Mouse (Mus musculus): ENCODE measurements around the gene Sec62.

Gene Sec62

GRCm38 (mm10) chr3:30792737-30793402 is at the start of gene Sec62:
TSS of gene Sec62 (plus strand) at chr3:30792875.
- DNase-seq (ENCODE audit: low read depth, low spot score), result peak; percentile 96

- DNase-seq (ENCODE audit: low read depth, low spot score), result no peak
These were observed 49.8 kb upstream of the Sec62 start for GRCm38 (mm10) chr3:30742891-30743290.

GRCm38 (mm10) chr3:30746006-30746405 is 46.7 kb upstream of the Sec62 start, which contains the start of gene Samd7:
TSS of gene Samd7 (plus strand) at chr3:30746293.
- DNase-seq (ENCODE audit: low read depth, low spot score), result no peak

GRCm38 (mm10) chr3:30748316-30748715 is 44.4 kb upstream of the Sec62 start:
- no peak for DNase-seq (ENCODE audit: low read depth, low spot score)

GRCm38 (mm10) chr3:30754696-30755095 is 38.0 kb upstream of the Sec62 start:
- DNase-seq (ENCODE audit: low read depth, low spot score), result no peak

- DNase-seq (ENCODE audit: low read depth, low spot score), result no peak
These were observed 27.8 kb upstream of the Sec62 start for GRCm38 (mm10) chr3:30764877-30765276.

GRCm38 (mm10) chr3:30765311-30766027 is 27.2 kb upstream of the Sec62 start:
- DNase-seq (ENCODE audit: low read depth, low spot score), result no peak

- no peak for DNase-seq (ENCODE audit: low read depth, low spot score)
These were observed 26.5 kb upstream of the Sec62 start for GRCm38 (mm10) chr3:30766177-30766576.

GRCm38 (mm10) chr3:30767271-30767670 is 25.4 kb upstream of the Sec62 start:
- no peak for DNase-seq (ENCODE audit: low read depth, low spot score)

- DNase-seq (ENCODE audit: low read depth, low spot score), result no peak
These were observed 22.7 kb upstream of the Sec62 start for GRCm38 (mm10) chr3:30769755-30770515.

GRCm38 (mm10) chr3:30771560-30771959 is 21.1 kb upstream of the Sec62 start:
- no peak for DNase-seq (ENCODE audit: low read depth, low spot score)

- DNase-seq (ENCODE audit: low read depth, low spot score), result no peak
These were observed 20.0 kb upstream of the Sec62 start for GRCm38 (mm10) chr3:30772631-30773030.

- DNase-seq (ENCODE audit: low read depth, low spot score), result no peak
These were observed 18.0 kb upstream of the Sec62 start for GRCm38 (mm10) chr3:30774677-30775076.

GRCm38 (mm10) chr3:30777984-30778383 is 14.7 kb upstream of the Sec62 start:
- DNase-seq (ENCODE audit: low read depth, low spot score), result no peak

- DNase-seq (ENCODE audit: low read depth, low spot score), result no peak
These were observed 4.1 kb upstream of the Sec62 start for GRCm38 (mm10) chr3:30788531-30788930.

- peak; percentile 50 for DNase-seq (ENCODE audit: low read depth, low spot score)
These were observed 937 bp downstream of the Sec62 start for GRCm38 (mm10) chr3:30793403-30794221.

GRCm38 (mm10) chr3:30802171-30802570 is 9.5 kb downstream of the Sec62 start:
- DNase-seq (ENCODE audit: low read depth, low spot score), result no peak

- no peak for DNase-seq (ENCODE audit: low read depth, low spot score)
These were observed 20.2 kb downstream of the Sec62 start for GRCm38 (mm10) chr3:30812881-30813280.

GRCm38 (mm10) chr3:30818630-30819125 is 26.0 kb downstream of the Sec62 start:
- DNase-seq (ENCODE audit: low read depth, low spot score), result no peak

GRCm38 (mm10) chr3:30822163-30822562 is 29.5 kb downstream of the Sec62 start:
- no peak for DNase-seq (ENCODE audit: low read depth, low spot score)

GRCm38 (mm10) chr3:30826069-30826468 is 33.4 kb downstream of the Sec62 start:
- no peak for DNase-seq (ENCODE audit: low read depth, low spot score)
